19 mouse cellular contexts compared by ENCODE assay signal in the genomic region with DNA sequence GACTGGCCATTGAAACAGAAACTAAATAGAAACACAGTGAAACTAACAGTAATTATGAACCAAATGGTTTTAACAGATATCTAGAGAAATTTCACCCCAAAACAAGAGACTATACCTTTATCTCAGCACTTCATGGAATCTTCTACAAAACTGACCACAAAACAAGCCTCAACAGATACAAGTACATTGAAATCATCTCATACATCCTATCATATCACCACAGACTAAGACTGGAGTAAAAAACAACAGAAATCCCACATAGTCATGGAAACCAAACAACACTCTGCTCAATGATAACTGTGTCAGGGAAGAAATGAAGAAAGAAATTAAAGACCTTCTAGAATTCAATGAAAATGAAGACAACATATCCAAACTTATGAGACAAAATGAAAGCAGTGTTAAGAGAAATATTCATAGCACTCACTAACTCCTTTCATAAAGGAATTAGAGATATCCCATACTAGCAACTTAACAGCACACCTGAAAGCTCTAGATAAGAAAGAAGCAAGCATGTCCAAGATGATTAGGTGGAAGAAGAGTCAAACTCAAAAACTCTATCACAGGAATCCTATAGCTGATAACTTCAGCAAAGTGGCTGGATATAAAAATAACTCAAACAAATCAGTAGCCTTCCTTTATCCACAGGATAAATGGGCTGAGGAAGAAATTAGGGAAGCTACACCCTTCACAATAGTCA.
DNase-seq lines count a peak whose midpoint lies in the region; ATAC-seq lines count a peak whose summit lies in the region.
"Had no signal": no experiment of that assay in that cellular context is flagged by ENCODE, and none has a peak within 500 bp of the region (broad histone marks: within the 10 kb centered on the region; RNA-seq: fewer than 3 reads in every experiment).

No protein-coding gene starts in this region.

- no peak overlapping the region for H3K27ac ChIP-seq in liver, embryonic 15.5 days (replicated peaks)
- no peak overlapping the region for H3K27ac ChIP-seq in neural tube, embryonic 15.5 days (replicated peaks)
- H3K27ac ChIP-seq: embryonic facial prominence, embryonic 12.5 days; forebrain, embryonic 15.5 days; heart, embryonic 10.5 days; heart, embryonic 15.5 days; hindbrain, embryonic 13.5 days; hindbrain, postnatal 0 days had no signal

- peak; percentile 50; the same call in 1 of the 2 replicates for ATAC-seq in common myeloid progenitor, adult 5-6 weeks (replicated peaks; ENCODE audit: low read depth, poor library complexity, severe bottlenecking)
- peak; percentile 51; the same call in 1 of the 2 replicates for ATAC-seq in liver, embryonic 15.5 days (ENCODE audit: insufficient read depth)
- peak; percentile 95 for ATAC-seq in megakaryocyte-erythroid progenitor cell, adult 5-6 weeks (replicated peaks; ENCODE audit: low FRiP score, low TSS enrichment, poor library complexity, severe bottlenecking)
- ATAC-seq in neural tube, embryonic 15.5 days (ENCODE audit: low FRiP score): no peak
- ATAC-seq: forebrain, embryonic 15.5 days; hindbrain, postnatal 0 days had no signal

- no peak overlapping the region for H3K4me3 ChIP-seq in liver, embryonic 15.5 days (replicated peaks)
- H3K4me3 ChIP-seq in neural tube, embryonic 15.5 days (replicated peaks): no peak overlapping the region
- H3K4me3 ChIP-seq: embryonic facial prominence, embryonic 12.5 days; forebrain, embryonic 15.5 days; heart, embryonic 10.5 days; heart, embryonic 15.5 days; hindbrain, embryonic 13.5 days had no signal

- H3K4me2 ChIP-seq in liver, embryonic 15.5 days: no peak overlapping the region
- H3K4me2 ChIP-seq in neural tube, embryonic 15.5 days: no peak overlapping the region
- H3K4me2 ChIP-seq: embryonic facial prominence, embryonic 12.5 days; forebrain, embryonic 15.5 days; heart, embryonic 15.5 days; hindbrain, embryonic 13.5 days had no signal

- H3K27me3 ChIP-seq in liver, embryonic 15.5 days: no peaks in the 10 kb centered on the region
- H3K27me3 ChIP-seq in neural tube, embryonic 15.5 days (replicated peaks): no peaks in the 10 kb centered on the region
- H3K27me3 ChIP-seq: embryonic facial prominence, embryonic 12.5 days; forebrain, embryonic 15.5 days; heart, embryonic 15.5 days; hindbrain, embryonic 13.5 days had no signal

- peak; percentile 30 for DNase-seq in c-Kit-positive CD71-positive TER-119-negative erythroid progenitor cells, embryonic 14.5 days (ENCODE audit: low read depth)
- no peak for DNase-seq in cerebellum, adult 9-11 months
- no peak for DNase-seq in adrenal gland, adult 2 months
- DNase-seq: adrenal gland, postnatal 14 days; cerebellum, adult 2 months; cerebellum, postnatal 14 days; gastrocnemius, postnatal 10 days; heart, adult 18-20 months; heart, postnatal 14 days had no signal

- H3K4me1 ChIP-seq in liver, embryonic 15.5 days (replicated peaks): 0 out of 2 replicates have a peak, but pooled peaks cover 3% of the 10 kb centered on the region
- H3K4me1 ChIP-seq in neural tube, embryonic 15.5 days: no peaks in the 10 kb centered on the region
- H3K4me1 ChIP-seq: embryonic facial prominence, embryonic 12.5 days; forebrain, embryonic 15.5 days; heart, embryonic 10.5 days; heart, embryonic 15.5 days; hindbrain, embryonic 13.5 days had no signal

- no peak overlapping the region for H3K9ac ChIP-seq in liver, embryonic 15.5 days
- no peak overlapping the region for H3K9ac ChIP-seq in neural tube, embryonic 15.5 days (replicated peaks)
- H3K9ac ChIP-seq: embryonic facial prominence, embryonic 12.5 days; forebrain, embryonic 15.5 days; heart, embryonic 15.5 days; hindbrain, embryonic 13.5 days had no signal

- no peaks in the 10 kb centered on the region for H3K36me3 ChIP-seq in liver, embryonic 15.5 days (replicated peaks)
- H3K36me3 ChIP-seq in neural tube, embryonic 15.5 days: no peaks in the 10 kb centered on the region
- H3K36me3 ChIP-seq: embryonic facial prominence, embryonic 12.5 days; forebrain, embryonic 15.5 days; heart, embryonic 10.5 days; heart, embryonic 15.5 days; hindbrain, embryonic 13.5 days had no signal

- H3K9me3 ChIP-seq in liver, embryonic 15.5 days (replicated peaks): no peaks in the 10 kb centered on the region
- H3K9me3 ChIP-seq in neural tube, embryonic 15.5 days (replicated peaks): no peaks in the 10 kb centered on the region
- H3K9me3 ChIP-seq: forebrain, embryonic 15.5 days; heart, embryonic 10.5 days; heart, embryonic 15.5 days; hindbrain, embryonic 13.5 days had no signal
